Mouse (Mus musculus): ENCODE data around the gene Nlrp4e. TPM values are rescaled to one million over a fixed set of nuclear protein-coding genes. Genes with fewer than 3 reads are reported as not detected.
"Not testable (repeated sequence)": the region's sequence is repeated elsewhere in the genome, so short reads cannot be mapped to it uniquely, and the experiment has no call there.

Nlrp4e gene
- not detected for total RNA-seq (2021)
- long read RNA-seq, experiment 1, partial matches to known transcripts = 0 of 1 reads
- long read RNA-seq, experiment 1, other reads (novel, unspliced or antisense) = 1 of 1 reads
- long read RNA-seq, experiment 2 = 0 reads

DNA sequence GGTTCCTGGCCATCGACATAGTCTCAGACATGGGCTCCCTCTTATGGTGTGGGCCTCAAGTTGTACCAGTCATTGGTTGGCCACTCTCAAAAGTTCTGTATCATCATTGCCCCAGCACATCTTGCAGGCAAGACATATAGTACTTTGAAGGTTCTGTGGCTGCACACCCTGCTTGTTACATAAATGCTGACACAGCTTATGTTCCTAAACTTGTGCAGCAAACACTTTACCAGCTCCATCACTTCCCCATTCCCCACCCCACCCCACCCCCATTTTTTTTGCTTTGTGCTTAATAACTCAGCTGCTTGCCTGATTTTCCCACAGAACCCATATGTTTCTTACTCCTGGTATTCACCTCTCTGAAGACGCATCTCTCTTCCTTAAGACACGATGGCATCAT is at the start of gene Nlrp4e:
TSS of gene Nlrp4e (plus strand) at position 301 of the 400 bp plus-strand sequence.
- DNase-seq (ENCODE audit: low spot score in 2 of 2); H3K4me3 ChIP-seq; H3K27ac ChIP-seq: not testable (repeated sequence)

DNA sequence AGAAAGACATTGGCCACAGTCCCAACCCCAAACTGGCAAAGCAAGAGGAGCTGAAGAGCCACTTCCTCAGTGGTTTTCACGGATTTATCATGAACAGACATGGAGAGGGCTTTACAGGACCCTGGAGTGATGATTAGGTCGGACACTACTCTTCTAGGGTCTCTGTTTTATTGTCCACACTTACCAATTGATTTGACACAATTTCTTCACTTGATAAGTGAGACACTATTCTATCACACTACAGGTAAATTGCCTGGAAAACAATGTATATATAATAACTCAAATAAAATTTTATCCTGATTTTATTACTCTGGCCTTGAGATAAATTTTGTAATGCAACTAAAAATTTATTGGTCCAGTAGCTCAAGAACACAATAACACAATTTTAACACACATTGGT is 49.4 kb upstream of the Nlrp4e start, which contains the start of gene Vmn1r166:
TSS of gene Vmn1r166 (minus strand) at position 101 of the 400 bp plus-strand sequence.
- DNase-seq (ENCODE audit: low spot score in 2 of 2); H3K4me3 ChIP-seq; H3K27ac ChIP-seq: not testable (repeated sequence)

DNA sequence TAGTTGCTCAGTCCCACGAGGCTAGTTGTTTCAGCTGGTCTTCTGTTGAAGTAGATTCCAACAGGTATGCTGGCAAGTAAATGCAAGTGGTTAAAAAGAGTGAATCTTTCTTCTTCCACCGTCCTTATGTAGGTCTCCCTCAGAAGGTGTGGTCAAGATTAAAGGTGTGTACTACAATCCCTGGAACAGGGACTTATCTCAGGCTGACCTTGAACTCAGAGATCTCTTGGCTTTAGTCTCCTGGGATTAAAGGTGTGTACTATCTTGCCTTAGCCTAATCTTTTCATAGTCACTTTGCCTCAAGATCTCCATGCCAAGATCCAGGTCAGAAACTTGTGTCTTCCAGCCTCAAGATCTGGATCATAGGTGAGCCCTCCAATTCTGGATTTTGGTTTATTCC is 22.2 kb upstream of the Nlrp4e start, which contains the start of gene Gm6902:
TSS of gene Gm6902 (minus strand) at position 101 of the 400 bp plus-strand sequence.
- not testable (repeated sequence) for DNase-seq (ENCODE audit: low spot score in 2 of 2); H3K27ac ChIP-seq; H3K4me3 ChIP-seq

DNA sequence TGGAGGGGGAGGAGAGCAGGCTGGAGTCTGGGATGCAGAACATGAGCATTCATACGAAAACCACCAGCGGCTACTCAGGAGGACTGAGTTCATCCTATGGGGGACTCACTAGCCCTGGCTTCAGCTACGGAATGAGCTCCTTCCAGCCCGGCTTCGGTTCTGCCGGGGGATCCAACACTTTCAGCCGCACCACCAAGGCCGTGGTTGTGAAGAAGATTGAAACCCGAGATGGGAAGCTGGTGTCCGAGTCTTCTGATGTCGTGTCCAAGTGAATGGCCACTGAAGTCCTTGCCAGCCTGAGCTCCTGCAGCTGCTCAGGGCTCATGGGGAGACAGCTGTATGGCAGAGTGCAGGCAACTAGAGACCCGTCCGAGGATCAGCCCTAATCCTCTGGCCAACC is 57.3 kb downstream of the Nlrp4e start:
- H3K4me3 ChIP-seq; DNase-seq (ENCODE audit: low spot score in 2 of 2): not testable (repeated sequence)

DNA sequence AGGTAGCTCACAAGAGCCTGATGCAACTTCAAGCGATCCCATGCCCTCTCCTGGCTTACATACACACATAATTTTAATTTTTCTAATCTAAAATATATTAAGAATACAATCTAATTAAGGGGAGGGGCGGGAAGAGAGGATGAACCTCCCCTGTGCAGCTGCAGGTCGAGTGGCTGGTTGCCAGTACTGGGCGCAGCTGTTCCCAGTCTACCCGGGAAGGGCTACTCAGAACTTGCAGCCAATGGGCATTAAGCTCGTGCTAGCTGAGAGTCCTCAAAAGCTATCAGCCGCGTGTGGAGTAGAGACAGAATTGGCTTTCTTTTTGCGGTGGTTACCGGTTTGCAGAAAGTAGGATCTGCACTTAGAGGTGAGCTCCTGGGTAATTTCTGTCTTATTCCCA is 84.6 kb downstream of the Nlrp4e start, which contains the start of gene Nlrp5:
TSS of gene Nlrp5 (plus strand) at position 301 of the 400 bp plus-strand sequence.
- no peak within 1 kb of the TSS for H3K4me3 ChIP-seq
- no peak for DNase-seq (ENCODE audit: low spot score in 2 of 2)
- no peak for TF ChIP-seq CTCF (conservative IDR thresholded peaks at IDR 0.05)
- H3K27ac ChIP-seq = no peak within 1 kb of the TSS

More for the DNA sequence above, 57.3 kb downstream of the Nlrp4e start:
- not testable (repeated sequence) for H3K27ac ChIP-seq

Small RNAs within 50 kb of the gene (microRNA-seq; reads per million reads assigned to microRNA genes)
- 0 reads per million in 2 experiments for gene Gm25196

Other genes starting within 250 kb of the Nlrp4e start
- not detected for gene Vmn1r163, start 245.7 kb upstream of the Nlrp4e start, total RNA-seq (2021)
- not detected for gene Gm8720, start 233.7 kb upstream of the Nlrp4e start, total RNA-seq (2021)
- not detected for gene Gm10662, start 156.7 kb upstream of the Nlrp4e start, total RNA-seq (2021)
- not detected for gene Vmn1r165, start 83.9 kb upstream of the Nlrp4e start, total RNA-seq (2021)
- not detected for gene Vmn1r166, start 49.5 kb upstream of the Nlrp4e start, total RNA-seq (2021)
- not detected for gene Gm6902, start 22.3 kb upstream of the Nlrp4e start, total RNA-seq (2021)
- gene Nlrp5, start 84.7 kb downstream of the Nlrp4e start, total RNA-seq (2021) = not detected
- not detected for gene Vmn1r167, start 206.0 kb downstream of the Nlrp4e start, total RNA-seq (2021)
- not detected for gene Vmn1r168, start 238.5 kb downstream of the Nlrp4e start, total RNA-seq (2021)